Mouse (Mus musculus) CH12.LX (cell line): Measurements from ENCODE around the gene D8Ertd738e.

Source experiments
- CTCF ChIP-seq, 2 experiments: IDR thresholded peaks in 1 of 2; conservative IDR thresholded peaks in 1 of 2; 2 replicates each; pipeline ENCODE4 v1.5.1; 2011 to 2012; ENCODE audit warnings: low read depth in 2 of 2, low read length in 2 of 2, improper control_type of control experiment in 1 of 2, inconsistent platforms in 1 of 2, mild to moderate bottlenecking in 1 of 2, moderate library complexity in 1 of 2
- ETS1 ChIP-seq: conservative IDR thresholded peaks from 2 replicates; pipeline ENCODE4 v1.6.1; 2012; ENCODE audit warnings: low read depth, mild to moderate bottlenecking, inconsistent platforms, low read length, improper control_type of control experiment, moderate library complexity
- POLR2A ChIP-seq: IDR thresholded peaks from 2 replicates; pipeline ENCODE4 v1.6.1; 2011; ENCODE audit warnings: low read depth, mild to moderate bottlenecking, improper control_type of control experiment, low read length
- UBTF ChIP-seq: IDR thresholded peaks from 2 replicates; pipeline ENCODE4 v1.6.1; 2012; ENCODE audit warnings: low read depth, mild to moderate bottlenecking, inconsistent platforms, low read length, improper control_type of control experiment, moderate library complexity
- USF1 ChIP-seq: IDR thresholded peaks from 2 replicates; pipeline ENCODE4 v1.6.1; 2014; ENCODE audit warnings: low read depth, mild to moderate bottlenecking, inconsistent platforms, low read length, improper control_type of control experiment
- ZC3H11A ChIP-seq: IDR thresholded peaks from 2 replicates; pipeline ENCODE4 v1.6.1; 2012; ENCODE audit warnings: low read depth, mild to moderate bottlenecking, inconsistent platforms, low read length, improper control_type of control experiment

GRCm38 (mm10) chr8:84200652-84201544, 48.6 kb downstream of the D8Ertd738e start:
- peak; percentile 70 for TF ChIP-seq POLR2A
- TF ChIP-seq ETS1, result no peak
- TF ChIP-seq CTCF (conservative IDR thresholded peaks at IDR 0.05 in 1 of 2, IDR thresholded peaks at IDR 0.05 in 1 of 2; ENCODE audit: low read depth in 2 of 2, low read length in 2 of 2), result no peak
- no peak for TF ChIP-seq ZC3H11A
- TF ChIP-seq USF1, result peak; percentile 62
- no peak for TF ChIP-seq UBTF
